Mouse (Mus musculus) embryonic facial prominence, embryonic 15.5 days (tissue): Measurements from ENCODE around the gene Prr15. TPM values are rescaled to one million over a fixed set of nuclear protein-coding genes. Genes with fewer than 3 reads are reported as not detected.

ENCODE experiments used
- ATAC-seq: fragments of 200-750 bp; cut with Nextera tagmentation; 2 replicates; pipeline ENCODE4 v1.8.0; 2017; ENCODE audit warnings: low read depth, moderate TSS enrichment; ENCODE audit not compliant: insufficient number of reproducible peaks, low FRiP score, low TSS enrichment
- H3K27ac ChIP-seq: fragments of 300-500 bp; sonication (generic); replicated peaks from 2 replicates; pipeline ENCODE4 v1.5.1; 2015; ENCODE audit warnings: mild to moderate bottlenecking, inconsistent platforms
- H3K27me3 ChIP-seq: fragments of 300-500 bp; sonication (generic); 2 replicates; pipeline ENCODE4 v1.6.1; 2015; ENCODE audit warnings: inconsistent platforms
- H3K36me3 ChIP-seq: fragments of 300-500 bp; sonication (generic); 2 replicates; pipeline ENCODE4 v1.6.1; 2015; ENCODE audit warnings: mild to moderate bottlenecking, inconsistent platforms
- H3K4me1 ChIP-seq: fragments of 300-500 bp; sonication (generic); 2 replicates; pipeline ENCODE4 v1.6.1; 2015; ENCODE audit warnings: inconsistent platforms
- H3K4me2 ChIP-seq: fragments of 300-500 bp; sonication (generic); replicated peaks from 2 replicates; pipeline ENCODE4 v1.6.1; 2015; ENCODE audit warnings: mild to moderate bottlenecking, inconsistent platforms
- H3K4me3 ChIP-seq: fragments of 300-500 bp; sonication (generic); replicated peaks from 2 replicates; pipeline ENCODE4 v1.5.1; 2015; ENCODE audit warnings: mild to moderate bottlenecking, inconsistent platforms
- H3K9ac ChIP-seq: fragments of 300-500 bp; sonication (generic); 2 replicates; pipeline ENCODE4 v1.6.1; 2015; ENCODE audit warnings: inconsistent platforms
- H3K9me3 ChIP-seq: fragments of 300-500 bp; sonication (generic); replicated peaks from 2 replicates; pipeline ENCODE4 v1.6.1; 2016; ENCODE audit warnings: inconsistent platforms
- WGBS: fragments of 180-500 bp; shearing (Covaris S2); methylation state at CpG from one replicate; pipeline ENCODE4 v1.1.7; 2015; 5-methylcytosine and 5-hydroxymethylcytosine counted together
- polyA plus RNA-seq: library from polyadenylated mRNA; unstranded; fragments of >200 nt; fragmentation: Nextera tagmentation; extraction: Ambion mirVana; gene quantifications from 2 replicates; pipeline ENCODE4 v1.2.1, GENCODE M21; 2015

The Prr15 gene
- polyA plus RNA-seq, 1 experiment from 2014 or later = 4.6 TPM

GRCm38 (mm10) chr6:54332203-54332602, 6.6 kb downstream of the Prr15 start:
- H3K36me3 ChIP-seq = no peaks in the 10 kb centered on the region
- H3K4me3 ChIP-seq = no peak overlapping the region
- no peak overlapping the region for H3K9ac ChIP-seq
- H3K4me2 ChIP-seq = no peak overlapping the region
- H3K27me3 ChIP-seq = peaks cover 43% of the 10 kb centered on the region
- no peak overlapping the region for H3K27ac ChIP-seq
- no peaks in the 10 kb centered on the region for H3K9me3 ChIP-seq
- peaks cover 18% of the 10 kb centered on the region for H3K4me1 ChIP-seq
- 15% methylated on average over 8 of the region's 8 CpGs for WGBS
- ATAC-seq = no peak

GRCm38 (mm10) chr6:54333116-54333651, 7.5 kb downstream of the Prr15 start:
- 0 out of 2 replicates have a peak, but pooled peaks cover 9% of the 10 kb centered on the region for H3K4me1 ChIP-seq
- H3K4me2 ChIP-seq = no peak overlapping the region
- H3K27me3 ChIP-seq = peaks cover 33% of the 10 kb centered on the region
- no peaks in the 10 kb centered on the region for H3K36me3 ChIP-seq
- no peak overlapping the region for H3K4me3 ChIP-seq
- no peaks in the 10 kb centered on the region for H3K9me3 ChIP-seq
- no peak overlapping the region for H3K9ac ChIP-seq
- H3K27ac ChIP-seq = no peak overlapping the region
- WGBS = 44% methylated on average over 11 of the region's 11 CpGs
- no peak for ATAC-seq

DNA sequence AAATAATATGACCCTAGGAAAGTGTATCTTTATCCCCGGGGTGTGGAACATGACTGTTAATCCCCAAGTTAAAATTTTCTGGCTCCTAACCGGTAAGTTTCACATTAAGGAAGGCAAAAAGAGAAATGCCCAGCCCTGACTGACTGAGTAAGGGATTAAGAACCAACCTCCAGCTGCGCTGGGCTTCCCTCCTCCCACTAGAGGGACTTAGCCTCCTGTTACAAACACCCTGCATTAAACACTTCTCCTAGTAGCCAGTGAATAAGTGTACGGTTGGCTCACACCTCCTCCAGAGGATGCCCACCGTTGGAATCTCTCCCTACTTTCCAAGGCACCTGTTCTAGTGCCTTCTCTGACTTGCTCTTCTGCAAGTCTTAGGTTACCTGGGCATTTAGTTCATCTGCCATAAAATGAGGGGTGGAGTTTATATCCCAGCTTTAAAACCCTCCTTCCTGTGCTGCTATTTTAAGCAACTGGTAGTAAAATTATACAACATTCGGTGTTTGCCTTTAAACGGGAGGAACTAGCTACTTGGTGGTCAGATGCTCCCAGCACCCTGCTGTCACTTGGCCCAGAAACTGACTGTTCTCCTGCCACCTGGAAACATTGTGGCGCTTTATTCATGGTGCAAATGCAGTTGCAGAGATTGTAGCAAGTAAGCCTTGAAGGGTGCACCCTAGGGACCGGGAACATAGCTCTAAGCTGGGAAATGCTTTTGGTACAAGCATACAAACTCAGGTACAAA, 8.2 kb downstream of the Prr15 start:
- Histone ChIP-seq H3K4me2 (no peak overlapping the region), H3K4me3 (no peak overlapping the region), H3K9ac (no peak overlapping the region), H3K4me1 (0 out of 2 replicates have a peak, but pooled peaks cover 9% of the 10 kb centered on the region), H3K27me3 (peaks cover 27% of the 10 kb centered on the region), H3K9me3 (no peaks in the 10 kb centered on the region), H3K36me3 (no peaks in the 10 kb centered on the region), H3K27ac (no peak overlapping the region)
- WGBS = 34% methylated on average over 9 of the region's 9 CpGs
- no peak for ATAC-seq

DNA sequence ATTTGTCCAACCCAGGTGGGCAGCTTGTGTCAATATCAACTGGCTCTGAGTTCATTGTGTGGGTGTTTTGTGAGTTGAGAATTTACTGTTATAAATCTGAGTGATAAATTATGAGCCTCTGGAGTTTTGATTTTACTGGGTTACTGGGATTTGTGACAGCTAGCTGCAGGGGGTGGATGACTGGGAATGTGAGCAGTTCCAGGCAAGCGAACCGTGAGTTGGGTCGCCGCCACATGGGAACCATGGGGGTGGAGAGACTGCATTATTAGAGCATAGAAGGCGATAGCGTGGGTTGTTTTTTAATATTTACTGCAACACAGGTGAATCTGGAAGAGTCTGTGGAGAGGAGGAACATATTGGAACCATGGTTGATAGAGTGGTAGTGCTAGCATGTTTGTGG, 11.7 kb downstream of the Prr15 start:
- H3K27me3 ChIP-seq = peaks cover 10% of the 10 kb centered on the region
- H3K4me2 ChIP-seq = no peak overlapping the region
- no peak overlapping the region for H3K9ac ChIP-seq
- ATAC-seq = no peak
- H3K9me3 ChIP-seq = no peaks in the 10 kb centered on the region
- no peak overlapping the region for H3K27ac ChIP-seq
- H3K4me3 ChIP-seq = no peak overlapping the region
- 82% methylated on average over 6 of the region's 6 CpGs for WGBS
- H3K36me3 ChIP-seq = no peaks in the 10 kb centered on the region
- H3K4me1 ChIP-seq = 0 out of 2 replicates have a peak, but pooled peaks cover 7% of the 10 kb centered on the region

DNA sequence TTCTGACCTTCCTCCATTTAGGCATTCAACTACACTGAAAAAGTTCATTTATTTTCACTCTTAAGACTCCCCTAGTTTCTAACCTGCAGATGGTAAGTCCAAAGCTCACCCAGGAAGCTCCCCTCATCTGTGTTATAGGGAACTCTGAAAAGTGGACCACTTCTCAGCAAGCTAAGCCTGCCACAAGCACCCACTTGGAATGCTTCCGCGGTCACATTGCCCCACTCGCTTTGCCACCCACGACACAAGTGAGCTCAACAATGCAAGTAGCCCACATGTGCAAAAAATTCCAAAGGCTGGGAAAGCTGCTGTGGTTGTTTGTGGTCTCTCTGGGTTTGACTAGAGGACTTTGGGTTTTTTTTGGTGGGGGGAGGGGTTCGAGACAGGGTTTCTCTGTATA, 15.5 kb downstream of the Prr15 start:
- no peak overlapping the region for H3K4me2 ChIP-seq
- H3K36me3 ChIP-seq = no peaks in the 10 kb centered on the region
- no peak overlapping the region for H3K27ac ChIP-seq
- H3K4me3 ChIP-seq = no peak overlapping the region
- no peaks in the 10 kb centered on the region for H3K4me1 ChIP-seq
- WGBS = 69% methylated on average over 5 of the region's 5 CpGs
- no peak overlapping the region for H3K9ac ChIP-seq
- no peaks in the 10 kb centered on the region for H3K9me3 ChIP-seq
- no peak for ATAC-seq
- peaks cover 5% of the 10 kb centered on the region for H3K27me3 ChIP-seq

DNA sequence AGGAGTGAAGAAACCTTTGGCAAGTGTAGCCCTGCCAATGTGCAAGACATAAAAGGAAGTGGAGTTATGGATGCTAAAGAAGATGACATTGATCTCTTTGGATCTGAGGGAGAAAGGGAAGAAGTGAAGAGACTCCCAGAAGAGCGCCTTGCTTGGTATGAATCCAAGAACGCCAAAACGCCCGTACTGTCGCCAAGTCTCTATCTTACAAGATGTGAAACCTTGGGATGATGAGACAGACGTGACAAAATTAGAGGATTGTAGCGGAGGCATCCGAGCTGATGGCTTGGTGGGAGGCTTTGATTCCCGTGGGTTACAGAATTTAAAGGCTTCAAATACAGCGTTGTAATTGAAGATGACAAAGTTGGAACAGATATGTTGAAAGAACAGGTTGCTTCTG, 16.6 kb downstream of the Prr15 start:
- Histone ChIP-seq H3K27me3 (no peaks in the 10 kb centered on the region), H3K4me1 (no peaks in the 10 kb centered on the region), H3K4me2 (no peak overlapping the region), H3K4me3 (no peak overlapping the region), H3K36me3 (no peaks in the 10 kb centered on the region), H3K9ac (no peak overlapping the region), H3K9me3 (no peaks in the 10 kb centered on the region), H3K27ac (no peak overlapping the region)
- WGBS = 82% methylated on average over 10 of the region's 10 CpGs
- ATAC-seq = no peak

- 80% methylated on average over 5 of the region's 5 CpGs for WGBS
- ATAC-seq = no peak
- H3K27ac ChIP-seq = no peak overlapping the region
Observed at GRCm38 (mm10) chr6:54351860-54352259, 26.2 kb downstream of the Prr15 start.

DNA sequence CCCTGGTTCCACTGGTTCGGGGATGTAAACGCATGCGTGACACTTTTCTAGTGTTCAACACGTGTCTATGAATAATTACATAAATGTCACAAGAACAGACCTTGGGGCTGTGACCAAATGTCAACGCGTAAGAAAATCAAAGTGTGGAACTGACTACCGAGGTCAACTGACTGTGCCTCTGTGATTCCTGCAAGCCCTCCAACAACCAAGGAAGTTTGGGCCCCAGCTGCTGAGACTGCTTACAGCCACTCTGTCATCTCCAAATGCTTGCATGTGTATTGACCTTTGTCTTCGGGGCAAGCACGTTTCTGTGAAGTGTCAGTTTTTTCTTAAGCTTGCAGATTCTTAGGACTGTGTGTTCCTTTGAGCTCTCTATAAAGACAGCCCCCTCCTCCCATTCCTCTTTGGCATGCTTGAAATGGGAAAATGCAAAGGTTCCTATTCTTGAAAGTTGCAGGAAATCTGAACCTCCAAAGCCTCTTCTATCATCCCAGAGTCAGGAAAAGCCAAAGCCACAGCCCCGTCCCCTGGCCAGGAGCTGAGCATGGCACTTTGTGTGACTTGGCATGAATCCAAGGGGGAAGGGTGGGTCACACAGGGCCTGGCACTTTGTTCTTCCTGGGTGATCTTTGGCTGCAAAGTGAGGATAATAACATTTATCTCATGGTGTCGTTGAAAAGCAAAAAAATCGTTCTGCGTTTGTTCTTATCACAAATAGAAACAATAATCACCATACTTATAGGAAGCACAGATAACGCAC, 27.5 kb downstream of the Prr15 start:
- H3K9me3 ChIP-seq = no peaks in the 10 kb centered on the region
- H3K4me3 ChIP-seq = no peak overlapping the region
- ATAC-seq = no peak
- no peak overlapping the region for H3K27ac ChIP-seq
- WGBS = 48% methylated on average over 14 of the region's 14 CpGs
- no peaks in the 10 kb centered on the region for H3K4me1 ChIP-seq
- no peak overlapping the region for H3K9ac ChIP-seq
- no peaks in the 10 kb centered on the region for H3K27me3 ChIP-seq
- H3K4me2 ChIP-seq = no peak overlapping the region
- H3K36me3 ChIP-seq = no peaks in the 10 kb centered on the region

More at GRCm38 (mm10) chr6:54351860-54352259, 26.2 kb downstream of the Prr15 start:
- H3K27me3 ChIP-seq = no peaks in the 10 kb centered on the region
- no peaks in the 10 kb centered on the region for H3K9me3 ChIP-seq
- no peak overlapping the region for H3K9ac ChIP-seq
- H3K4me2 ChIP-seq = no peak overlapping the region
- no peak overlapping the region for H3K4me3 ChIP-seq
- no peaks in the 10 kb centered on the region for H3K4me1 ChIP-seq
- H3K36me3 ChIP-seq = no peaks in the 10 kb centered on the region

GRCm38 (mm10) chr6:54353698-54354097, 28.1 kb downstream of the Prr15 start:
- H3K27me3 ChIP-seq = no peaks in the 10 kb centered on the region
- ATAC-seq = no peak

GRCm38 (mm10) chr6:54355626-54356025, 30.0 kb downstream of the Prr15 start:
- no peak overlapping the region for H3K27ac ChIP-seq
- H3K27me3 ChIP-seq = no peaks in the 10 kb centered on the region
- no peak for ATAC-seq

More at GRCm38 (mm10) chr6:54353698-54354097, 28.1 kb downstream of the Prr15 start:
- H3K4me2 ChIP-seq = no peak overlapping the region
- no peaks in the 10 kb centered on the region for H3K4me1 ChIP-seq
- H3K36me3 ChIP-seq = no peaks in the 10 kb centered on the region
- 86% methylated on average over 5 of the region's 5 CpGs for WGBS
- H3K9me3 ChIP-seq = no peaks in the 10 kb centered on the region
- H3K9ac ChIP-seq = no peak overlapping the region
- no peak overlapping the region for H3K4me3 ChIP-seq
- no peak overlapping the region for H3K27ac ChIP-seq

DNA sequence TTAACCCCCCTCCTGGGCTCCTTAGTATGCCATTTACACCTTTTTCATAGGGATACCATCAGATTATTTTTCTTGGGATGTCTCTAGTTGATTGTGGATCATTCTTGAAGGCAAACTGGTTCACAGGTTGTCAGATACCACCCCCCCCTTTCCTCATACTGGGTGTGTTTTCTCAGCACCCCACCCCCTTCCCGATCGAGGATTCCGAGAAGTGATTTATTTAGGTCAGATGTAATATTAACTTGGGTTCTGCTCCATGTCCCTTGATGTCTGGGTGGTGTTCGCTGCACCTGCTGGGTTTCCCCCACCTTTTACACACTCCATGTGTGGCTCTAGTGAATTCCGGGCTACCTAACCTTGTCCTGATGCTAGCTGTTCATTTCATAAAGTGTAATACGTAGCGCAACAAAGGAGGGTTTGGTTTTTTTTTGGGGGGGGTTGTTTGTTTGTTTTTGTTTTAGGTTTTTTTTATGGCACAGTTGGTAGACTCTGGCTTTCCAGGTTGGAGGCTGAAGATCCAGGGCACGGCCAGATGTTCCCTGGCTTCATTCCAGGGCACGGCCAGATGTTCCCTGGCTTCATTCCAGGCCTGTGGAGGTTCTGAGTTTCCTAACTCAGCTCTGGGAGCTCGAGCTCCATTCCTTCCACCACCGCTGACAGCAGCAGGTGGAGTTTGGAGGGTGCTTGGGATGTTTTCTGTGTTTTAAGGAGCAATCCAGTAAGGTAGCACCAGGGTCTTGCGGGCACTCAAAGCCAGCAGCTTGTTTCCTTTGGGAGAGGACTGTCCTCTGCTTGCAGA, 37.1 kb downstream of the Prr15 start:
- Histone ChIP-seq H3K36me3 (no peaks in the 10 kb centered on the region), H3K9ac (no peak overlapping the region), H3K4me3 (no peak overlapping the region), H3K4me1 (0 out of 2 replicates have a peak, but pooled peaks cover 4% of the 10 kb centered on the region), H3K4me2 (no peak overlapping the region), H3K9me3 (no peaks in the 10 kb centered on the region), H3K27me3 (no peaks in the 10 kb centered on the region), H3K27ac (no peak overlapping the region)
- no peak for ATAC-seq
- WGBS = 68% methylated on average over 12 of the region's 12 CpGs

More at GRCm38 (mm10) chr6:54355626-54356025, 30.0 kb downstream of the Prr15 start:
- Histone ChIP-seq H3K9ac (no peak overlapping the region), H3K36me3 (no peaks in the 10 kb centered on the region), H3K4me3 (no peak overlapping the region), H3K4me1 (no peaks in the 10 kb centered on the region), H3K9me3 (no peaks in the 10 kb centered on the region), H3K4me2 (no peak overlapping the region)
- WGBS = 74% methylated on average over 6 of the region's 6 CpGs
